Mouse (Mus musculus) heart, embryonic 11.5 days (tissue): ENCODE data around the gene Pacs1. TPM values are rescaled to one million over a fixed set of nuclear protein-coding genes. Genes with fewer than 3 reads are reported as not detected.

Source experiments
- ATAC-seq: fragments of 200-750 bp; cut with Nextera tagmentation; replicated peaks from 2 replicates; pipeline ENCODE4 v1.8.0; 2017; ENCODE audit warnings: moderate library complexity; ENCODE audit not compliant: insufficient number of reproducible peaks, low FRiP score, low TSS enrichment
- H3K27ac ChIP-seq: fragments of 300-500 bp; sonication (generic); 2 replicates; pipeline ENCODE4 v1.5.1; 2014; ENCODE audit warnings: mild to moderate bottlenecking, low read depth, low read length
- H3K27me3 ChIP-seq: fragments of 300-500 bp; sonication (generic); 2 replicates; pipeline ENCODE4 v1.6.1; 2014; ENCODE audit warnings: mild to moderate bottlenecking, low read length, mixed read lengths; ENCODE audit not compliant: control insufficient read depth, insufficient read depth
- H3K36me3 ChIP-seq: fragments of 300-500 bp; sonication (generic); 2 replicates; pipeline ENCODE4 v1.6.1; 2014; ENCODE audit warnings: mild to moderate bottlenecking, low read length, moderate library complexity, mixed read lengths; ENCODE audit not compliant: control insufficient read depth, insufficient read depth
- H3K4me1 ChIP-seq: fragments of 300-500 bp; sonication (generic); 2 replicates; pipeline ENCODE4 v1.6.1; 2014; ENCODE audit warnings: low read length; ENCODE audit not compliant: control insufficient read depth, insufficient read depth
- H3K4me2 ChIP-seq: fragments of 300-500 bp; sonication (generic); 2 replicates; pipeline ENCODE4 v1.6.1; 2014; ENCODE audit warnings: mild to moderate bottlenecking, moderate library complexity
- H3K4me3 ChIP-seq: fragments of 300-500 bp; sonication (generic); 2 replicates; pipeline ENCODE4 v1.5.1; 2014; ENCODE audit warnings: low read depth, low read length
- H3K9ac ChIP-seq: fragments of 300-500 bp; sonication (generic); 2 replicates; pipeline ENCODE4 v1.6.1; 2014; ENCODE audit warnings: mild to moderate bottlenecking, low read depth, low read length, moderate library complexity
- H3K9me3 ChIP-seq: fragments of 300-500 bp; sonication (generic); replicated peaks from 2 replicates; pipeline ENCODE4 v1.6.1; 2016; ENCODE audit warnings: low read length; ENCODE audit not compliant: control insufficient read depth
- WGBS: fragments of 180-500 bp; shearing (Covaris S2); extraction: QIAGEN DNeasy Blood & Tissue Kit; methylation state at CpG from one replicate; pipeline ENCODE4 v1.1.7; 2014; ENCODE audit not compliant: insufficient replicate concordance; 5-methylcytosine and 5-hydroxymethylcytosine counted together
- polyA plus RNA-seq: library from polyadenylated mRNA; unstranded; fragments of >200 nt; fragmentation: Nextera tagmentation; extraction: Ambion mirVana; gene quantifications from 2 replicates; pipeline ENCODE4 v1.2.1, GENCODE M21; 2014

Gene Pacs1
- 21.4 and 22.8 TPM in 2 replicates for polyA plus RNA-seq

DNA sequence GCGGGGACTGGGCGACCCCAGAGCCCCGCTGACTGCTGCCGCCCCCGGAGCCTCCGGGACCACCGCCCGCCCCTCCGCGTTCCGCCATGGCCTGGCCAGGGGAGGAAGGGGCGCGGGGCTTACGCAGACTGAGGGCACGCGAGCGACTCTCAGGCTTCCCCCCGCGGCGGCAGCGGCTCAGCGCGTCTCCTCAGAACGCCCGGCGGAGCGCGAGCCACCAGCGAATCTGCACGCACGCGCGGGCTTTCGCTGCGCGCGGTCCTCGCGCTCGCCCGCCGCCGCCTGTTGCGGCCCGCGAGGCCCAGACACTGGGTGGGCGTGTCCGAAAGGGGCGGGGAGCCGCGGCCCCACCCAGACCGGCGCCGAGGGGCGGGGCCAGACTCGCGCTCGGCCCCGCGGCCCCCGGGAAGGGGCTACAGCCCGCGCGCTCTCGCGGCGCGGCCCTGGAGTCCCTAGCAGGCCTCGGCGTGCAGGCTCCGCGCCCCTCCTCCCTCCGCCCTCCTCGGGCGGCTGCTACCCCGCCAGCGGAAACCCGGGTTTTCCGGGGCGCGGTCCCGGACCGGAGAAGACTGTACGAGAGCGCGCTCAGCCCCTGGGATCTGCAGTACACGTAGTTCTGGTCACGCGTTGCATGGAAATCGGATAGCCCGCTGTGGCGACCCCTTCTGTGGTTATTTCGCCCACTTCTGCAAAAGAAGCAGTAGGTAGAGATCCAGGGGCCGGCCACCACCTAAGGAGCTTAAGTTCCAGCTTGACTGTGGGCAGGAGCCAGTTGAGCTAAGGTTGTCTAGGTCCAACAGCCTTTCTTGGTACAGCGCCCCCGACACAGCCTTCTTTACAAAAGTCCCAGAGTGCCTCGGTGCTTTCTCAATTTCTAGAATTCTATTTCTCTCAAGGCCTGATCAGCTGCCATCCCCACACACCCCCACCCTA is at the start of gene Pacs1:
Gene Pacs1 (minus strand): TSS at position 319 of the 933 bp plus-strand sequence.
- no peaks in the 10 kb centered on the region for H3K27me3 ChIP-seq
- no peaks in the 10 kb centered on the region for H3K9me3 ChIP-seq
- H3K9ac ChIP-seq: peak within 1 kb of the TSS; percentile 94
- H3K4me2 ChIP-seq: peak within 1 kb of the TSS; percentile 92
- peak; percentile 87 for ATAC-seq
- H3K27ac ChIP-seq: peak within 1 kb of the TSS; percentile 63
- H3K36me3 ChIP-seq: peaks cover 27% of the 10 kb centered on the region
- H3K4me3 ChIP-seq: peak within 1 kb of the TSS; percentile 87
- H3K4me1 ChIP-seq: peaks cover 27% of the 10 kb centered on the region
- under 1% methylated on average over 82 of the region's 97 CpGs for WGBS

DNA sequence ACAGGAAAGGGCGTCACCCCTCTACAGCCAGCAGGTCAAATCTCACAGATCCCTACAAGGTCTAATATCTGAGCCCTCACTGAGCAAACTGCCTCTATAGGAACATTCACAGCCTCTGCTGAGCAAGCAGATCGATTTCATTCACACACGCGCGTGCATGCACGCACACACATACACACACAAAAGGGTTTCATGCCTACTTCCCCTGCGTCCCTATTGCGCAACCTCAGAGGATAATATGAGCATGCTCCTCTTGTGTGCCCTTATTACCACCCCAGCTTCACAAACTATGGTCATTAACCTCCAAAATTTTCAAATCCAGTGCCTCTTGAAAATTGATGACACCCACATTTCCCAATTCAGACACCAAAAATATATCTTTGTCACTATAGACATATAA is 40.3 kb upstream of the Pacs1 start:
- no peak for ATAC-seq

GRCm38 (mm10) chr19:5309025-5309424 is 36.1 kb upstream of the Pacs1 start:
- WGBS: 77% methylated on average over 7 of the region's 7 CpGs

More for the DNA sequence above, 40.3 kb upstream of the Pacs1 start:
- Histone ChIP-seq H3K9ac (no peak overlapping the region), H3K4me3 (no peak overlapping the region), H3K4me1 (no peaks in the 10 kb centered on the region), H3K27ac (no peak overlapping the region), H3K36me3 (no peaks in the 10 kb centered on the region), H3K9me3 (0 out of 2 replicates have a peak, but pooled peaks cover 3% of the 10 kb centered on the region), H3K4me2 (no peak overlapping the region), H3K27me3 (peaks cover under 1% of the 10 kb centered on the region; the same call in 1 of the 2 replicates)
- WGBS: 86% methylated on average over 8 of the region's 8 CpGs

DNA sequence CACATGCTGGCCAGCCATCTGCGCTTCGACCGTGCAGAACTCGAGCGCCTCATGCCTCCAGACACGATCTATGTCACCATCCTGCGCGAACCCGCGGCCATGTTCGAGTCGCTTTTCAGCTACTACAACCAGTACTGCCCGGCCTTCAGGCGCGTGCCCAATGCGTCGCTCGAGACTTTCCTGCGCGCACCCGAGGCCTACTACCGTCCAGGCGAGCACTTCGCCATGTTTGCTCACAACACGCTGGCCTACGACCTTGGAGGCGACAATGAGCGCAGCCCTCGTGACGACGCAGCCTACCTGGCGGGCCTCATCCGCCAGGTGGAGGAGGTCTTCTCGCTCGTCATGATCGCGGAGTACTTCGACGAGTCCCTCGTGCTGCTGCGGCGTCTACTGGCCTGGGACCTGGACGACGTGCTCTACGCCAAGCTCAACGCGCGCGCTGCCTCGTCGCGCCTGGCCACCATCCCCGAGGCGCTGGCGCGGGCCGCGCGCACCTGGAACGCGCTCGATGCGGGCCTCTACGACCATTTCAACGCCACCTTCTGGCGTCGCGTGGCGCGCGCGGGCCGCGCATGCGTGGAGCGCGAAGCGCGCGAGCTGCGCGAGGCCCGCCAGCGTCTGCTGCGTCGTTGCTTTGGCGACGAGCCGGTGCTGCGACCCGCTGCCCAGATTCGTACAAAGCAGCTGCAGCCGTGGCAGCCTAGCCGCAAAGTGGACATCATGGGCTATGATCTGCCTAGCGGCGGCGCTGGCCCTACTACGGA is 34.2 kb upstream of the Pacs1 start:
- Histone ChIP-seq H3K9ac (peak overlapping the region; percentile 24; the same call in 1 of the 2 replicates), H3K4me1 (0 out of 2 replicates have a peak, but pooled peaks cover 3% of the 10 kb centered on the region), H3K4me3 (peak overlapping the region; percentile 37), H3K36me3 (no peaks in the 10 kb centered on the region; the same call in 1 of the 2 replicates), H3K27ac (no peak overlapping the region), H3K4me2 (peak overlapping the region; percentile 63), H3K9me3 (no peaks in the 10 kb centered on the region), H3K27me3 (peaks cover 16% of the 10 kb centered on the region)
- 25% methylated on average over 98 of the region's 98 CpGs for WGBS
- 0 out of 2 replicates have a peak, but pooled peaks have one; percentile 35 for ATAC-seq

More at GRCm38 (mm10) chr19:5309025-5309424, 36.1 kb upstream of the Pacs1 start:
- ATAC-seq: 0 out of 2 replicates have a peak, but pooled peaks have one; percentile 57
- H3K9ac ChIP-seq: no peak overlapping the region
- H3K36me3 ChIP-seq: no peaks in the 10 kb centered on the region; the same call in 1 of the 2 replicates
- no peaks in the 10 kb centered on the region for H3K9me3 ChIP-seq
- no peak overlapping the region for H3K27ac ChIP-seq
- no peak overlapping the region for H3K4me3 ChIP-seq
- no peak overlapping the region for H3K4me2 ChIP-seq
- H3K27me3 ChIP-seq: peaks cover 16% of the 10 kb centered on the region
- H3K4me1 ChIP-seq: 0 out of 2 replicates have a peak, but pooled peaks cover 3% of the 10 kb centered on the region

GRCm38 (mm10) chr19:5306279-5306678 is 33.4 kb upstream of the Pacs1 start:
- 72% methylated on average over 6 of the region's 6 CpGs for WGBS
- 0 out of 2 replicates have a peak, but pooled peaks cover 3% of the 10 kb centered on the region for H3K4me1 ChIP-seq
- H3K36me3 ChIP-seq: no peaks in the 10 kb centered on the region; the same call in 1 of the 2 replicates
- H3K4me2 ChIP-seq: no peak overlapping the region
- H3K27ac ChIP-seq: no peak overlapping the region
- H3K9ac ChIP-seq: no peak overlapping the region
- no peaks in the 10 kb centered on the region for H3K9me3 ChIP-seq
- peaks cover 16% of the 10 kb centered on the region for H3K27me3 ChIP-seq
- H3K4me3 ChIP-seq: no peak overlapping the region
- no peak for ATAC-seq

DNA sequence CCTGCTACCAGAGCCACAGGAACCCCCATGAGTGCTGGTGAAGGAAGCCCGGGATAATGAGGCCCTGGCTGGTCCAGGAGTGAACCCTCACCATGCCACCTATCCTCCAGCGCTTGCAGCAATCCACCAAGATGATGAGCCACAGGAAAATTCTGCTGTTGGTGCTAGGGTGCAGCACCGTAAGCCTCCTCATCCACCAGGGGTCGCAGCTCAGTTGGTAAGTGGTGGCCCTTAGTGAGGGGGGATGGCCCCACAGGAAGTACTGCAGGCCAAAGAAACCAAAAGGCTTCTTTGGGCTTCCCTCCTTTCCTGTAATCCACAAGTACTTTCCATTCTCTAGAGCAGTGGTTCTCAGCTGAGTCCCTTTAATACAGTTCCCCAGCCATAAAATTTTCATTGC is 29.5 kb upstream of the Pacs1 start:
- 13% methylated on average over 4 of the region's 4 CpGs for WGBS
- Histone ChIP-seq H3K4me2 (no peak overlapping the region), H3K27ac (no peak overlapping the region), H3K9me3 (no peaks in the 10 kb centered on the region), H3K27me3 (peaks cover 12% of the 10 kb centered on the region), H3K36me3 (no peaks in the 10 kb centered on the region; the same call in 1 of the 2 replicates), H3K4me1 (peaks cover 9% of the 10 kb centered on the region; the same call in 1 of the 2 replicates), H3K9ac (no peak overlapping the region), H3K4me3 (no peak overlapping the region)
- no peak for ATAC-seq

DNA sequence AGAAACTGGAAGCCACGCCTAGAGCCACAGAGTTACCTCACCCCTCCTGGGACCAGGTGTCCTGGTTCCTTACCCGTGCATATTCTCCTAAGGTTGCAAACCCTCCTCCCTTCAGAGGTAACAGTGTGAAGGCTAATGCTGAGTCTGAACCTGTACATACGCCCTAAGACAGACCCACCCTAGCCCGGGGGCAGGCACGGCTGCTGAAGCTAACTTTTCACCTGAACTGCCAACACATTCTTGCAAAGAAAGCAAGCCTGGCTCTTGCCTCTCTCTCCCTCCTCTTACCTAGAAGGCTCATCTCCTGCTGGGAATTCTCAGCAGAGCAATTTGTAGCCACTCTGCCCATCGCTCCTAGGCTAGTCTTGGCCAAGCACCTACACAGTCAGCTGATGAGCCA is 27.7 kb upstream of the Pacs1 start:
- 0 out of 2 replicates have a peak, but pooled peaks cover 3% of the 10 kb centered on the region for H3K27me3 ChIP-seq
- no peak overlapping the region for H3K9ac ChIP-seq
- peaks cover 14% of the 10 kb centered on the region for H3K4me1 ChIP-seq
- 83% methylated on average over 6 of the region's 6 CpGs for WGBS
- no peak overlapping the region for H3K4me2 ChIP-seq
- H3K9me3 ChIP-seq: no peaks in the 10 kb centered on the region
- no peak for ATAC-seq
- H3K27ac ChIP-seq: no peak overlapping the region
- H3K4me3 ChIP-seq: no peak overlapping the region
- H3K36me3 ChIP-seq: no peaks in the 10 kb centered on the region
